Mouse (Mus musculus) cerebellum, adult 2 months (tissue): ENCODE measurements around the gene Zfp800.

Source experiments
- CTCF ChIP-seq: fragments of 200-500 bp; IDR thresholded peaks from 2 replicates; pipeline ENCODE4 v1.5.1; 2011; ENCODE audit warnings: low read depth, mild to moderate bottlenecking, control low read depth, low read length, moderate library complexity, borderline replicate concordance; ENCODE audit not compliant: insufficient read depth
- POLR2A ChIP-seq: fragments of 200-500 bp; IDR thresholded peaks from 2 replicates; pipeline ENCODE4 v1.6.1; 2011; ENCODE audit warnings: low read length, control low read depth, borderline replicate concordance; ENCODE audit not compliant: insufficient read depth

DNA sequence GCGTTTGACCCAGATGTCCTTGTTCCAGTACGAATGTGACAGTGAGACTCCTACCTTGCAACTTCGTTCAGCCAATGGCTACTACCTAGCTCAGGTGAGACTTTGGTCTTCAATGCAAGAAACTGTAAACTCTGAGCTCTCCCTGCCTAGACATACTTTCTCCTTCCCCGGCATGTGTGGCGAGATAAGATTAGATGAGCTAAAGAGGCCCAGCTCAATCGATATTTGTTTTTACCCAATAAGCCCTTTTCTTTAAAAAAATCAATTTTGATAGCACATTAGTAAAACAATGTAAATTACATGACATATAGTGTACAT, 33.7 kb upstream of the Zfp800 start:
- TF ChIP-seq CTCF (no peak), POLR2A (no peak)
